Mouse (Mus musculus) cerebellum, postnatal 25 days (tissue): Measurements from ENCODE around the gene Psmb7.
A peak's percentile ranks its signal among the peaks of the same experiment; 100 is the strongest.

Experiments
- DNase-seq, 2 experiments: peaks; one replicate each; pipeline ENCODE4 v3.0.0; 2021; ENCODE audit warnings: mixed read lengths in 2 of 2

Psmb7 gene

GRCm38 (mm10) chr2:38586733-38587132, 57.2 kb downstream of the Psmb7 start:
- DNase-seq: no peak

- no peak for DNase-seq
Observed at GRCm38 (mm10) chr2:38585379-38585736, 58.5 kb downstream of the Psmb7 start.

- DNase-seq: peak in 1 of 2 experiments; percentile 41
Observed at GRCm38 (mm10) chr2:38584514-38585378, 59.1 kb downstream of the Psmb7 start.

- no peak for DNase-seq
Observed at GRCm38 (mm10) chr2:38583982-38584381, 59.9 kb downstream of the Psmb7 start.

- no peak for DNase-seq
Observed at GRCm38 (mm10) chr2:38579528-38579927, 64.4 kb downstream of the Psmb7 start.

- DNase-seq: peak; percentile 64 to 71
Observed at GRCm38 (mm10) chr2:38578602-38579521, 65.0 kb downstream of the Psmb7 start.

DNA sequence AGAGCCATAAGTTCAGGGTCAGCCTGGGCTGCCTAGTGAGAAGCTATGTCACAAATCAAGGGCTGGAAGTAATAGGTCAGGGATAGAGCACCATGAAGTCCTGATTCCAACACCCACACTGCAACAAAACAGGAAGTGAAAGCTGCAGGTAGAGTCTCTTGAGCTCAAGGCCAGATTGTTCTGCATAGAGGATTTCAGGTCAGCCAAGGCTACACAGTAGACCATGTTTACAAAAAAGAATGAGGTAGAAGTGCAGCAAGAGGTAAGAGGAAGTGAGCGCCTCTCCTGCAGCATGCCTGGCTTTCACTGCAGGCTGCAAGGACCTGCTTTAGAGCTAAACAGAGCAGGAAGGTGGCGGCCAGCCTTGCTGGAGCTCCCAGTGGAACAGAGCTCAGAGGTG, 69.2 kb downstream of the Psmb7 start:
- DNase-seq: no peak

- DNase-seq: peak; percentile 73 to 79
Observed at GRCm38 (mm10) chr2:38571971-38572601, 71.8 kb downstream of the Psmb7 start.

GRCm38 (mm10) chr2:38562596-38562995, 81.3 kb downstream of the Psmb7 start:
- DNase-seq: no peak

- DNase-seq: no peak
Observed at GRCm38 (mm10) chr2:38560296-38561227, 83.3 kb downstream of the Psmb7 start.

DNA sequence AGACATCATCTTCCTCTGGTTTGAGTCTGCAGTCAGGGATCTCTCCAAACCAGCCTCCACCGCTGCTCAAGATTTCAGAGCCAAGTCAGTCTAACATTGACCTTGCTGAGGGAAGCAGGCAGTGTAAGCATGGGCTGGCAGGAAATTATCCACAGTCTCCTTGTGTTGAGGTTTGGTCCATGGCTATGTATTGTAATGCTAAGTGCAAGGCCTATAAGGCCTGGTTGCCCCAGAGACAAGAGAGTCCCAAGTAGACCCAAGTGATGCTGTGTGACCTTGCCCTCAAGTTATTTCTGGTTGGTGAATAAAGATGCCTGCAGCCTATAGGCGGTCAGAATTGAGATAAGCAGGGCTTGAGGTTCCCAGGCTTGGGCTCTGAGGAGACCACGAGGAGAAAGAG, 87.2 kb downstream of the Psmb7 start:
- DNase-seq: no peak

GRCm38 (mm10) chr2:38555659-38556058, 88.2 kb downstream of the Psmb7 start:
- no peak for DNase-seq

- no peak for DNase-seq
Observed at GRCm38 (mm10) chr2:38554226-38554995, 89.5 kb downstream of the Psmb7 start.

DNA sequence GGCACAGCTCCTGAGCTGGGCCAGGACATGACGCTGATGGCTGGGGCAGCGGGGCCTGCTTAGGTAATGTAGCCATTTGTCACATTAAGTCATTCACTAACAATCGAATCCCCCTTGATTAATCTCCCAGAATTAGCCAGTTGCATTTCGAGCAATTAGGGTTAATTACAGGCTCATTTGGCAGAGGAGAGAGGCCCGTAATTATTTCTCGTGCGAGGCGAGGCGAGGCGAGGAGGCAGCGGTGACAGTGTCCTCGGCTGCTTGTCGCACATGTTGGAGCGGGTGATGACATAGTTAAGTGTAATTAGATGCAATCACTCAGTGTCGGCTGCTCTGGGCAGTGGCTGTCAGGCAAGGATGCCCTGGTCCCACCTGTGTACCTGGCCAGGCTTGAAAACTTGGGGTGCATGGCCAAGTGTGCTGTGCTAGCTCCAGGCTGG, 91.9 kb downstream of the Psmb7 start:
- DNase-seq: no peak

- no peak for DNase-seq
Observed at GRCm38 (mm10) chr2:38547793-38548517, 95.9 kb downstream of the Psmb7 start.

GRCm38 (mm10) chr2:38546748-38547147, 97.1 kb downstream of the Psmb7 start:
- no peak for DNase-seq

GRCm38 (mm10) chr2:38546222-38546621, 97.7 kb downstream of the Psmb7 start:
- DNase-seq: no peak

DNA sequence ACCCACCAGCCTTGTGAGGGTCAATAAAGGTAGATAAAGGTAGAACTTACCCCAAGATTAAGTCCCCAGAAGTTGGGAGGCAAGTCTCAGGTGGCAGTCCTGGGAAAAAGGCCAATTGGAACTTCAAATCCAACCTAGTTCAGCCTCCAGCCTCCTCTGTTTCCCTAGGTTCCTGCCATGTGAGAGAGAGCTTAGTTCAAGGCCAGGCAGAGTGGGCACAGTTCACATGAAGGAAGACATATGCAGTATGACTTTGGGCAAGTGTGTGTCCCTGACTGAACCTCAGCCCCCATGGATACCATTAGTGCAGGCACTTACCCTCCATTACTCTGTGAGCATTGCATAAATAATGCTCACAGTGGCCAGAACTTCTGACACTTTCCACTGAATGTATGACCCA, 98.2 kb downstream of the Psmb7 start:
- DNase-seq: no peak

GRCm38 (mm10) chr2:38544982-38545381, 98.9 kb downstream of the Psmb7 start:
- no peak for DNase-seq

DNA sequence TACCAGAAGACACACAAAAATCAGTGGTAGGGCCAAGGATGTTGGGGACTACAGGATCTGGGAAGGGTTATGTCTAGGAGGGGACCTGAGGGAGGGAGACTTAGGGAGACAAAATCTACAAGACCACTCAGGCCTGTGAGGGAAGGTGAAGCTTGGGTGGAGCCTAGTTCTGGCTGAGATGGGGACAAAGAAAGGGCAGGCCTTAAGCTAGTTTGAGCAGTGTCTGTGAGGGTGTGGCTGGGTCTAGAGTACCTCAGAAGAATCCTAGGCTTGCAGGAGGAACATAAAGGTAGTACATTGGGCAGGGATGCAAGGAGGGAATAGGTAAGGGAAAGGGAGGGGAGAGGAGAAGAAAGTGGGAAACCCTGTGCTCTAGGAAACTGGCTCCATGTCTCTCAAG, 99.5 kb downstream of the Psmb7 start:
- DNase-seq: no peak

DNA sequence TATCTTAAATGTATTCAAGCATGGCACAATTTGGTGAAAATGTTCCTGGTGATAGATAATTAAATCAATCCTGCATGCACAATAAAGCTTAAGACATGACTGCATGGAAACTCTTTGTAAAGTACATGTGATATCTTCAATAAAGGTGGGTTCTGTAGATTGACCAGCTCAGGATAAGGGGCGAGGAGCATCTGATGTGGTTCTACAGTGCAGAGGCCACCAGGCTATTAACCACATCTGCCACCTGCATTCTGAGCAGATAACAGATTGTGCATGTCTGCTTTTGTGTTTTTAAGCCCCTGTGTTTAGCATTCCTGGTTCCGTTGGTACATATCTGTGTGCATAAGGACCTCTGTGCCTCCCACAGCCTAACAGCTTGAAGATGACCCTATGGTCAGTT, 100.7 kb downstream of the Psmb7 start:
- no peak for DNase-seq
